Mouse (Mus musculus): ENCODE results near the gene Ctdsp1.

Gene Ctdsp1

GRCm38 (mm10) chr1:74397919-74398451 is 6.7 kb downstream of the Ctdsp1 start:
- DNase-seq = peak; percentile 54

- no peak for DNase-seq
These were observed 9.2 kb downstream of the Ctdsp1 start for GRCm38 (mm10) chr1:74400531-74400930.

DNA sequence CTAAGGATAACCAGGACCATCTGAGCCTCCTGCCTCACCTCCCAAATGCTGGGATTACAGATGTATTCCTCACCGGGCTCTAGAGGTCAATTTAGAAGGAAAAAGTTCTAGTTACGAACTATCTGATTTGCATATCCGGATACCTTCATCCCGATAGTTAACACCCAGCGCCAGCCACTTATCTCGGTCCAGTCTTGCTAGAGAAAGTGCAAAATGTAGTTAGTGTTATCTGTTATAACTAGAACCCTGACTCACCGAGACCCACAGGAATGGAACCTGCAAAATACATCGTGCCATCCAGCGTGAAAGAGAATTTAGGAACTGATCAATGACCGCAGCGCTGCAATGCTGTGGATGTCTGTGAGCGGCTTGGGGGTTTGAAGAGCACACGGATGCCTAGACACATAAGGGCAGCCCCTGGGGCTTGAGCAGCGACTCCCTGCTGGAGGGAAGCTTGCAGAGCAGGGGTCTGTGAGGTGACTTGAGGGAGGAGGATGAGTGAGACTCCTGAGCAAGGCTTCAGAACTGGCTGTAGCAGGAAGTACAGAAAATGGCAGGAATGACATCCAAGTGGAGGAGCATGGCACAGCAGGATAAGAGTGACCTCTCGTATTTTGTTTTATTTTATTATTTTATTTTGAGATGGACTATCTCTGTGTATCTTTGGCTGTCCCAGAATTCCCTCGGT is 9.8 kb downstream of the Ctdsp1 start:
- no peak for DNase-seq

DNA sequence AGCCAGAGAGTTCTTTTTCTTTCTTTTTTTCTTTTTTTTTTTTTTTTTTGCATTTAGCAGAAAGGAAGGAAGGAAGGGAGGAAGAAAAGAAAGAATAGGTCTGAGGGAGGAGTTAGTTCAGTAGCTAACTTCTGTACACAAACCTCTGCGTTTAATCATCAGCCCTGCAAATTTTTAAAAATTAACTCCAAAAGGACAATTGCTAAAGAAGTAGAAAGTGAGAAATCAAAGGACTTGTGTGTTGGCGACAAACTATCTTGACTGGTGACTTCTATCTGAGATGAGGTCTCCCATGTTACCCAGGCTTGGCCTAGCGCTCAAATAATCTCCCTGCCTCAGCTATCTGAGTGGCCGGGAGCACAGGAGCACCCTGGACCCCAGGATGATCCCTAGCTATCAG is 12.9 kb downstream of the Ctdsp1 start:
- no peak for DNase-seq

DNA sequence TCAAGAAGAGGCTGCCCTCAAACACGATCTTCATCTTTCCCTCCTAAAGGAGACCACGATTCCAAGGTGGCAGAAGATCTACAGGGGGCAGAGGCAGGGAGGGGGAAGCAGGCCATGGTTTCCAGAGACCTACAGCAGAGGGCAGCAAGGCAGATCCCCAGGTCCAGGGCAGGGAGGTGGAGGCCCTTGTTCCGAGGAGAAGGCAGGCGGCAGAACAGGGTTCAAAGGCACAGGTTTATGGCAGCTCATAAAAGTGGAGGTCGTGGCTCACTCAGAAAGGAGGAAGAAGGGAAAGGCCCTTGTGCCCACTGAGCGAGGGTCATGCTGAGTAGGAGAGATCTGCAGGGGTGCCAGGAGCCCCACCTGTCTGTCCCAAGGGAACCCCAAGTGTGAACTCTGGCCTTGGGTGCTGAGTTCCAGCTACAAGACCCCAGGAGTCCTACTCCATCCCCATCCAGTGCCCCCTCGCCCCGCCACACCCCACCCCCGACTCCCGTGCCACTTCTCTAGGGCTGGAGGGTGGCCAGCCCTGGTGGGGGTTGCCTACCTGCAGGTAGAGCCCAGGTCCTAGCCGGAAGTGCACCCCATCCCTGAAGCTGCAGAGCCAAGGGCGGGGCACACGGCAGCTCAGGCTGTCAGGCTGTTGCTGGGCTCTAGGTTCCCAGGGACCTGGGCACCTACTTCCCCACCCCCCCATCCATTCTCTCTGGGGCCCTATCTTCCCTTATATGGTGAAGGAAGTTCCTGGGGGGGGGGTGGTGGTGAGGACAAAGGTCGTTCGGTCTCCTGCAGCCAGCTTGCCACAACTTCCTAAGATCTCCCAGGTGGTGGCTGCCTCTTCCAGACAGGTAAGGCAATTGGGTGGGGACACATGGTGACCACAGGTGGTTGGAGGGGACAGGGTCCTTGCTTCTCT is 17.5 kb downstream of the Ctdsp1 start, which contains the start of gene Vil1:
Gene Vil1, plus strand, starts transcription at position 788 of the 916 bp plus-strand sequence.
- no peak for DNase-seq

DNA sequence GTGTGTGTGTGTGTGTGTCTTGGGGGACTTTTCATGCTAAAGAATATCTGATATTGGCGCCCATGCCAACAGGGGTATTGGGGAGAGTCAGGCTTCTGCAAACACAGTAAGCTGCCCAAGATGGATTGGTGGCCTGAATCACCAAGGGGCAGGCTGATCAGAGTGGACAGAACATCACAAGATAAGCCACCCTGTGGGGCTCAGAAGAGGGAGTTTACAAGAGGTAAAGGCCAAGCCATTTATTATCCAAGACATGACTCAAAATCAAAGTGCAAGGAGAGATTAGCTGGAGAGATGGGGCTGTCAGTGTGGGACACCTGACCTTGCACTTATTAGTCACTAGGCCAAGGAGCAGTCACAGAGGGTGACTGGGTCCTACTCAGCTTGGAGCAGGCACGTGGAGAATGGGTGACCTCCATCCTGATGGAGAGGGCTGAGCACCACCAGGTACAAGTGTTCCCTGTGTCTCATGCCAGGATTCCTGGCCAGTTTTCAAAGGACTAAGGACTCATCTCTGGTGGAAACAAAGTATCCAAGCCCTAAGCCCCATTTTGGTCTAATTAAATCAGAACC is 20.5 kb downstream of the Ctdsp1 start:
- DNase-seq = no peak

GRCm38 (mm10) chr1:74412711-74413110 is 21.4 kb downstream of the Ctdsp1 start:
- DNase-seq = no peak

DNA sequence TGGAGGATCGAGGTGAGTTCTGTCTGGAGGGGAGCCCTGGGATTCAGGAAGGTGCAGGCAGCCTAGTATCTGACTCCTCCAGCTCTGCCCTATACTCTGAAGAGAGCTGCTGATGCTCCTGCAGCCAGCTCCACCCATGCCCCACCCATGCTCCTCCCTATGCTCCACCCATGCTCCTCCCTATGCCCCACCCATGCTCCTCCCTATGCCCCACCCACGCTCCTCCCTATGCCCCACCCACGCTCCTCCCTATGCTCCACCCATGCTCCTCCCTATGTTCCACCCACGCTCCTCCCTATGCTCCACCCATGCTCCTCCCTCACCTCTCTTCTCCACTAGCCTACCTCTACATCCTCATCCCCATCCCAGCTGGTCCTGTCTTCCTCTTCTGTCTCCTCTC is 23.8 kb downstream of the Ctdsp1 start:
- no peak for DNase-seq

GRCm38 (mm10) chr1:74418747-74419439 is 27.6 kb downstream of the Ctdsp1 start:
- DNase-seq = no peak

DNA sequence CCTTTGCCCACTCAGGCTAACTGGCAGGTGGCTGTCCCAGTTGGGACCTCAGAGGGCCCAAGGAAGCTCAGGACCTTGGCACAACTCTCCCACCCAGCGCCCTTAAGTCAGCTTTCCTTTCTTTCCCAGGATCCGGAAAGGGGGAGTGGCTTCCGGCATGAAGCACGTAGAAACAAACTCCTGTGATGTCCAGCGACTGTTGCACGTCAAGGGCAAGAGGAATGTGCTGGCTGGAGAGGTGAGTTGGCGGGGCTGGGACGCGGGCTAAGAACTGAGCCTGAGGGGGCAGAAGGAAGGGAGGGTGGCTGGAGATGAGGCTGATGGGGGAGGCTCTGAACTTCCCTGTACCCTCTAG is 28.1 kb downstream of the Ctdsp1 start:
- no peak for DNase-seq

DNA sequence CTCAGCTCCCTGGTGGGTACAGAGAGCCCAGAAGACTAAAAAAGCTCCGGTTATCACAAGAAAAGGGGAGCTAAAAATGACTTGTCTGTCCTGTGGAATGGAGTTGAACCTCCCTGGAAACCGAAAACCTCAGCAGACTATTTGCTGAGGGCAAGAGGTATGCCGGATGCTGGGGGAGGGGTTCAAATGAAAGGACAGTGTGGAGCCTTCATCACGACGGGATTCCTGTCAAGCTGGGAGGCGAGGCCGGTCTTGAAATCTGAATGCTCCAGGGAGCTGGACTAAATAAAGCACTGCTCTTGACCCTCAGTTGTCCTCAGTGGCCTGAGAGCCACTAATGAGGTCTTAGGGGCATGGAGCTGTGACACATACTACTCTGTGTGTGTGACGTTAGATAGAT is 31.8 kb downstream of the Ctdsp1 start:
- DNase-seq = no peak

DNA sequence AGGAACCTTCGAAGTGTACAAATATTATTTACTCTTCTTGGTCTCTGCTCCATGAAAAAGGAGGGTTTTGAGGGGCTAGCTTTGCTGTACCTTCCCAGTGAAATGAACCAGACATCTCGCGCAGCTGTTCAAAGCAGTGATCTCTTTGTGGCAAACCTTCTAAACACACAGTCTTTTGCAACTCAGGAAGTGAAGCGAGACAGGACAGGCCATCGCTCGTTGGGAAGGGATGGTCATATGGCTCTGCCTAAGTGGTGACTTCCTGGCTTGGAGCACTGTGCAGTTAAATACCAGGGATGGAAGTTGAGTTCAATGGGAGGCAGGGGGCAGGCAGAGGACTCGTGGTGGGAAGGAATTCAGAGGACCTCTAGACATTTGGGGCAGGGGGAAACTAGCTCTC is 34.5 kb downstream of the Ctdsp1 start:
- no peak for DNase-seq

DNA sequence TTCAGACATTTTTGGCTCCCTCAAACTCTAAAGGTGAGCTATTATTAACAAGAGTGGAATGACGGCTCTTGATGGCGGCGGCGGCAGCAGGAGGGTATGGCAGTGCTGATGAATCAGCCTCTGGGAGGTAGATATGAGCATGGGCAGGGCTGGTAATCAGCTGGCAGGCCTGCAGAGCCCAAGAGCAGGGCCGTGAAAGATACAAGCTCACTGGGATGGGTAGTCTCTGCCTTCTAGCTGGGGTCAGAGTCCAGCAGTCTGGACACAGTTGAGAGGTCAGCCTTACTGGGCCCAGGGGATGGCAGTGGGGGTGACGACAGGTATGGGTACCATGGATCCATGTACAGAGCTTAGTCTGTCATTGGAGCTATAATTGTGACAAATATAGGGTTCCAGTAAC is 41.9 kb downstream of the Ctdsp1 start:
- no peak for DNase-seq

DNA sequence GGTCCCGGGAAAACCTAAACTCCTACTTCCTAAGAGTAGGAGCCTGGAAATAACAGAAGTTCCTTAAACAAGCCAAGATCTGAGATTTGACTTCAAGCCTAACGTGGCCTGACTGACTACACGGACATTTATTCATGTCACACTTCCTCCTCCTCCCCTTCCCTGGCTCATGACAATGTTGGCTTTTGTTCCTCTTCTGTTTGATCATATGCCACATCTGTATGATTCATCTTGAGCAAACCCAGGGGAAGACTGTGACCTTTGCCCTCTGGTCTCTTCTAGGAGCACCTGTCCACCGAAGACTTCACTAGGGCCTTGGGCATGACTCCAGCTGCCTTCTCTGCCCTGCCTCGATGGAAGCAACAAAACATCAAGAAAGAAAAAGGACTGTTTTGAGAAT is 43.3 kb downstream of the Ctdsp1 start:
- DNase-seq = no peak

- no peak for DNase-seq
These were observed 44.3 kb downstream of the Ctdsp1 start for GRCm38 (mm10) chr1:74435563-74435962.

DNA sequence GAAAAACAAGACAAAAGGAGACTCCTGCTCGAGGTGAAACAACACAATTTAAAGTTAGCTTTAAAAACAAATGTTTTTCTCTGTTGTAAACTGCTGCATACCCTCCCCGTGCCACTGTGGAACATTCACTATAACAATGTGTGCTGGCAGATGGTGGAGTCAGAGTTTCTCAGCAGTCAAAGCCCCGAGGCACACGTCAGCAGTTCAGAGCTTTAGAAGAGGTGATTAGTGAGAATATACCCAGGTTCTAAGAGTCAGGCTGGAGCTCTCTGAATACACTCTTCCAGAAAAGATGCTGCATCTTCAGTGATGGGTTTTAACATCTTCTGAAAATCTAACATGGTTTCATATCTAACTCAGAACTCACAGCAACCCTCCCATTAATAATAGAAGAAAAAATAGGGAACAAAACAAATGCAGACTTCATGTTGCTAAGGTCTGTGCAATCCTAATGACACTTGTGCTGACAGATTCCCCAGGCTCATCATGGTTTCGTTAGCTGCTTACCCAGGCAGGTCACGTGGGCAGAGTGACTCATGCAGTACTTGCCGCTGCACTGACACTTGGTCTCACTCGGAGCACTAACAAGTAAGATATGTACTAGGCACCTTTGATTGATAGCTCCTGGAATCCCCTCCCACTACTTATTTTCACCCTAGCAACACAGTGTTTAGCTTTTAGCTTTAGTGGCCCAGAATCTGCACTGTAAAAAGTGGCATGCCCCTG is 46.6 kb downstream of the Ctdsp1 start:
- no peak for DNase-seq

GRCm38 (mm10) chr1:74439166-74439876 is 48.0 kb downstream of the Ctdsp1 start:
- no peak for DNase-seq

- no peak for DNase-seq
These were observed 53.2 kb downstream of the Ctdsp1 start for GRCm38 (mm10) chr1:74444538-74444937.
